Mouse (Mus musculus) lung, adult 2 months (tissue): ENCODE data around the gene E130308A19Rik.

Experiments used
- CTCF ChIP-seq: fragments of 200-500 bp; IDR thresholded peaks from 2 replicates; pipeline ENCODE4 v1.5.1; 2011; ENCODE audit warnings: mild to moderate bottlenecking, low read length, control low read depth; ENCODE audit not compliant: insufficient read depth
- POLR2A ChIP-seq: fragments of 200-500 bp; IDR thresholded peaks from 2 replicates; pipeline ENCODE4 v1.6.1; 2011; ENCODE audit warnings: low read depth, mild to moderate bottlenecking, control low read depth, low read length, borderline replicate concordance; ENCODE audit errors: extremely low read depth

DNA sequence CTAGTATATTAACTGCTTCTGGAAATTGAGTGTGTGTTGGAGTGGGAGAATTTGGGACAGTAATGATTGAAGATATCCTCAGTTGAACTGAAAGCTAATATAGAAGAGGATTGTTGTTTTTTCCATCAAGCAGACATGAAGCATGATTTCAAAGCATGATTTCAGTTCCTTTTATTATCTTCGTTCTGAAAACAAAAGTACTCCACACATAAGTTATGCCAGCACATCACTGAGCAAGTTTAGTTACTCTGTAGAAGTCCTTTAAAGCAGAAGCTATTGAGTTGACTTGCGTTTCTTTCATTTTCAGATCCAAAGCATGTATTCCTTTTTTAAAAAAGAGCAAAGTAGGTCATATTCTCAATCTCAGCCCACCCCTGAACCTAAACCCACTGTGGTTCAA is 29.5 kb upstream of the E130308A19Rik start:
- no peak for TF ChIP-seq CTCF
- TF ChIP-seq POLR2A, result no peak
